Mouse (Mus musculus) left cerebral cortex, postnatal 25 days (tissue): Measurements from ENCODE around the gene Hnf1a. TPM values are rescaled to one million over a fixed set of nuclear protein-coding genes. Genes with fewer than 3 reads are reported as not detected.
A peak's percentile ranks its signal among the peaks of the same experiment; 100 is the strongest.
"Not testable (repeated sequence)": the region's sequence is repeated elsewhere in the genome, so short reads cannot be mapped to it uniquely, and the experiment has no call there.

ENCODE experiments used
- DNase-seq, 2 experiments: peaks; one replicate each; pipeline ENCODE4 v3.0.0; 2022; ENCODE audit warnings: low spot score in 2 of 2, mixed read lengths in 1 of 2
- intact Hi-C: fragments of 180-260 bp; cut with DNase I; formaldehyde crosslinking; loops from one replicate; pipeline ENCODE4 v1.15.1; 2025
- total RNA-seq, 2 experiments: library from RNA; stranded (reverse); gene quantifications; 2 replicates each; pipeline ENCODE4 v1.2.3; 2021

Gene Hnf1a
- total RNA-seq, 2 experiments from 2014 or later = not detected

DNA sequence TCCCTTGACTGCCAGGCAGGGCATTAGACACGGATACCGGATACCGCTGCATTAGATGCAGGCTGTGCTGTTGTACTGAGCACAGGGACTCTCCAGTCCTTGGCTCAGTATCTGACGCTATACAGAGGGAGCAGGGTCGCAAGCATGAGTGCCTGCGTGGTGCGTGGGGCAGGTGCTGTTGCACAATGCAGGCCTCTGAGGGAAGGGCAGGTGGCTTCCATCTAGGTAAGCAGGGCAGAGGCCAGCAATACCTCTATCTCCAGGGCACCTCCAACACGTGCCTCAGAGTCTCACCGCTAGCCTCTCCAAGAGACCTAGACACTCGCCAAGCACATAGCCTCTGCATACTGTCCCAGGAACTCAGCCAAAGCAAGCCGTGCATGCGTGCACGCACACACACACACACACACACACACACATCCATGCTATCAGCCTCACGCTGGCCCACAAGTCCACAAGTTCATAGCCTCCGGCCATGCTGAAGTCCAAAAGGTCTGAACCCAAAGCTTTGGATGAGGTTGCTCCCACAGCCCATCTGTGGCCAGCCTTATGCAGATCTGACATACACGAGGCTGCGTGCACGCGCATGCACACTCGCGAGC lies 19.5 kb downstream of the Hnf1a start:
- intact Hi-C loops = no loop called here
- no peak for DNase-seq

DNA sequence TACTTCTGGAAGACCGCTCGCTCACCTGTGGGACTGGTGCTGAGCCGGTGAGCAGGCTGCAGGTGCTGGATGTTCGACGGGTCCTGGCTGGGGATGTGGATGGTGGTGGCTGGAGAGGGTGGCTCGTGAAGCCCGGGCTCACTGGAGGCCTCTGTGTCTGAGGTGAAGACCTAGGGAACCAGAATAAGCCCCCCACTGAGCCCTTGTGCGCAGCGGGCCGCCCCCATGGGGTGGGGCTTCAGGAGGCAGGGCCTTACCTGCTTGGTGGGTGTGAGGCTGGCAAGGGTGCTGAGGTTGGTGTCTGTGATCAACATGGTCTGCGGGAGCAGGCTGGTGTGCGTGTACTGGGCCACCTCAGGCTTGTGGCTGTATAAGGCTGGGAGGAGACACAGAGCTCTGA lies 20.2 kb downstream of the Hnf1a start:
- intact Hi-C loops = no loop called here
- DNase-seq = no peak

DNA sequence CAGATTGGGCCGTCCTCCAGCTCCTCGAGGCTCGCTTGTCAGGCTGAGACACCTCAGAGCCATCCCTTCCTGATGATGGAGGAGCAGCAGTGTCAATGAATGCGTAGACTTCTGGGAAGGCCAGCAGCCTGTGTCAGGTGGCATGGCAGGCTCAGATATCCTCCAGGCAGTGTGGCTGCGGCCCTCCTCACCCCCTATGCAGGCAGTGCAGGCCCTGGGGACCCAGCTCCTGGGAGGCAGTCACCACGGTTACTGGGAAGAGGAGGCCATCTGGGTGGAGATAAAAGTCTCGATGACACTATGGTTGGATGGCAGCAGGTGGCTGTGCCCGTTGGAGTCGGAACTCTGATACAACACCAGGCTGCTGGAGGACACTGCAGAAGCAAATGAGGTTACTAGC lies 21.1 kb downstream of the Hnf1a start:
- intact Hi-C loops = no loop called here
- DNase-seq = no peak

- DNase-seq = no peak
- intact Hi-C loops = no loop called here
These were observed 21.6 kb downstream of the Hnf1a start for GRCm38 (mm10) chr5:114949316-114949715.

- intact Hi-C loops = no loop called here
- no peak for DNase-seq
These were observed 22.0 kb downstream of the Hnf1a start for GRCm38 (mm10) chr5:114948891-114949290.

GRCm38 (mm10) chr5:114945072-114945471 lies 25.8 kb downstream of the Hnf1a start:
- intact Hi-C loops = no loop called here
- no peak for DNase-seq

- no peak for DNase-seq
- intact Hi-C loops = no loop called here
These were observed 28.1 kb downstream of the Hnf1a start for GRCm38 (mm10) chr5:114942766-114943130.

- intact Hi-C loops = no loop called here
- DNase-seq = peak; percentile 87 to 93
These were observed 28.7 kb downstream of the Hnf1a start, which contains the start of gene 2210016L21Rik for GRCm38 (mm10) chr5:114942074-114942765. 2210016L21Rik (plus strand) TSS chr5:114942158.

GRCm38 (mm10) chr5:114941138-114941537 lies 29.8 kb downstream of the Hnf1a start:
- DNase-seq, intact Hi-C loops: not testable (repeated sequence)

- DNase-seq = no peak
- intact Hi-C loops = no loop called here
These were observed 35.1 kb downstream of the Hnf1a start for GRCm38 (mm10) chr5:114935838-114936237.

DNA sequence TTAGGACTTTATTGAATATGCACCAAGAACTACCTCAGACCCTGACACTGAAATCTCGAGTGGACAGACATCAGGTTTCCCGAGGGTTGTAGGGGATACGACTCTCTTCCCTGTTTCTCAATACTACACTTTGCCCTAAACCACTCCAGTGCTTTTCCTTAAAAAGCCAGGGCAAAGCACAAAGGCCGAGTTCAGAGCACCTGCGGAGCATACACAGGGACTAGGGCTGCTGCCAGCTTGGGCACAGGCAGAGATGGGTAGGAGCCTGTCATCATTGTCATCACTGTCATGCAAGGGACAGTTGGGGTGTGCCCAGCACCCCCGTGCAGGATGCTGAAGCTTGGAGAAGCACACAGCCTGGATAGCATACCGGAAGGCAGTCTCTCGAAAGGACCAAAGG lies 37.7 kb downstream of the Hnf1a start:
- DNase-seq = no peak
- intact Hi-C loops = no loop called here

- intact Hi-C loops = no loop called here
- no peak for DNase-seq
These were observed 39.3 kb downstream of the Hnf1a start for GRCm38 (mm10) chr5:114931626-114932025.

DNA sequence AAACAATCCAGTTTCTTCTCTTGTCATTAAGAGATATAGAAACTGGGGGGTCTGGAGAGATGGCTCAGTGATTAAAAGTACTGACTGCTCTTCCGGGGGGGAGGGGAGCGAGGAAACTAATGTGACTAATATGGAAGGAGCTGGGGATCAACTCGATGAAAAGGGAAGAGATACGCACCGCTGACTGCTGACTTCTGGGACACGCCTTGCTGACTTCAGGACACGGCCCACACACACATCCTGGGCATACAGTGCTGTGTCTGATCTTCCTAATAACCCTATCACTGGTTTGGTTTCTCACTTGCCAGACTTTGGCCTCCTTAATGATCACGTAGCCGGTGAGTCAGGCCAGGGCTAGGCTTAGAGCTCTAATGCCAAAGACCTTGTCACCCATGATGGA lies 44.1 kb downstream of the Hnf1a start:
- intact Hi-C loops = no loop called here
- no peak for DNase-seq

GRCm38 (mm10) chr5:114926153-114926684 lies 44.7 kb downstream of the Hnf1a start:
- intact Hi-C loops = no loop called here
- no peak for DNase-seq

- DNase-seq = no peak
- intact Hi-C loops = no loop called here
These were observed 47.9 kb downstream of the Hnf1a start, which contains the start of gene Oasl1 for GRCm38 (mm10) chr5:114922998-114923473. Oasl1 (plus strand) TSS chr5:114923240.

- intact Hi-C loops = no loop called here
- DNase-seq = no peak
These were observed 48.5 kb downstream of the Hnf1a start for GRCm38 (mm10) chr5:114922366-114922731.

- peak in 1 of 2 experiments; percentile 15 for DNase-seq
- intact Hi-C loops = no loop called here
These were observed 49.1 kb downstream of the Hnf1a start for GRCm38 (mm10) chr5:114921551-114922365.

- intact Hi-C loops, DNase-seq: not testable (repeated sequence)
These were observed 53.5 kb downstream of the Hnf1a start for GRCm38 (mm10) chr5:114917357-114917756.

GRCm38 (mm10) chr5:114916777-114917176 lies 54.1 kb downstream of the Hnf1a start:
- intact Hi-C loops = no loop called here
- no peak for DNase-seq

GRCm38 (mm10) chr5:114915854-114916253 lies 55.0 kb downstream of the Hnf1a start:
- no peak for DNase-seq
- intact Hi-C loops = no loop called here
